Mouse (Mus musculus) lung, adult 2 months (tissue): ENCODE results near the gene Nme9.

Experiments
- CTCF ChIP-seq: fragments of 200-500 bp; IDR thresholded peaks from 2 replicates; pipeline ENCODE4 v1.5.1; 2011; ENCODE audit warnings: mild to moderate bottlenecking, low read length, control low read depth; ENCODE audit not compliant: insufficient read depth
- POLR2A ChIP-seq: fragments of 200-500 bp; IDR thresholded peaks from 2 replicates; pipeline ENCODE4 v1.6.1; 2011; ENCODE audit warnings: low read depth, mild to moderate bottlenecking, control low read depth, low read length, borderline replicate concordance; ENCODE audit errors: extremely low read depth

DNA sequence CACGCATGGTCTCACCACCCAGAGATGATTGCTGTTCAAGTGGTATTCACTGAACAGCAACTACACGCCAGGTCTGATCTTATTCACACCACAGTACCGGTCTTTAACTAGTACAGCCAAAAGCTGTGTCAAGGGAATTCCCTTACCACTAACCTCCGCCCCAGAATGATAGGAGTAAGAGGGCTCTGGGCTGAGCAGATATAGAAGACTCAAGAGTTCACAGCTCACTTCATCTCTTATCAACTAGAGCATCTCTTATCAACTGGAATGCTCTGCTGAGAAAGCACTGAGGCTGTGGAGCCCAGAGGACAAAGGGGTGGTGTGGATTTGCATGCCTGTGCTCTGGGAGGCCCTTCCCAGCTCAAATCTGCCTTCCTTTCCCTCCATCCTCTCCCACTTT lies 39.5 kb upstream of the Nme9 start:
- TF ChIP-seq CTCF (no peak), POLR2A (no peak)
